26 mouse cellular contexts compared by ENCODE assay signal in the genomic region with DNA sequence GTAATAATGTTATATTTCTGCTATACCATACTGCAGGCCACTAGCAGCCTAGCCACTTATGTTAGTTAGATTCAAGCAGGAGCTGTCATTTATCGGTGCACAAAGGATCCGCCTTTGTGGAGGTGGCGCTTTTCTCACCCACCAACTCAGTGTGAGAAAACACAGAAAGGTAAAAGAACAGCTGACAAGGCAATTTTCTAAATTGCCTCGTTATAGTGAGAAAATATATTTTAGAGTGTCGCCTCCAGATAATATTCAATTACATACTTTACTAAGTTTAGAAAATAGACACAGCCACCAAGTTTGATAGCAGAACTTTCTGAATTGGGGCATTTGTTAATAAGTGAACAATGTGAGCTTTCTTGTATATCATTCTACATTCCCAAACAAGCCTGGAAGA.
"Had no signal": no experiment of that assay in that cellular context is flagged by ENCODE, and none has a peak within 500 bp of the region (broad histone marks: within the 10 kb centered on the region; RNA-seq: fewer than 3 reads in every experiment).

No protein-coding gene starts in this region.

- H3K9me3 ChIP-seq: kidney, embryonic 15.5 days; limb, embryonic 10.5 days; limb, embryonic 13.5 days; liver, embryonic 12.5 days; liver, embryonic 15.5 days; lung, embryonic 15.5 days; neural tube, embryonic 12.5 days; neural tube, embryonic 15.5 days had no signal

- H3K4me1 ChIP-seq: kidney, embryonic 15.5 days; limb, embryonic 10.5 days; limb, embryonic 13.5 days; liver, embryonic 15.5 days; lung, embryonic 15.5 days; neural tube, embryonic 12.5 days; neural tube, embryonic 15.5 days had no signal

- H3K27me3 ChIP-seq: kidney, embryonic 15.5 days; limb, embryonic 13.5 days; liver, embryonic 12.5 days; liver, embryonic 15.5 days; lung, embryonic 15.5 days; neural tube, embryonic 12.5 days; neural tube, embryonic 15.5 days had no signal

- H3K9ac ChIP-seq: kidney, embryonic 15.5 days; limb, embryonic 13.5 days; liver, embryonic 12.5 days; liver, embryonic 15.5 days; lung, embryonic 15.5 days; neural tube, embryonic 12.5 days; neural tube, embryonic 15.5 days had no signal

- ATAC-seq: liver, embryonic 12.5 days had no signal

- DNase-seq: kidney, adult 11 months; kidney, adult 8-10 months; kidney, postnatal 14 days; kidney, postnatal 4 days; layer of hippocampus, adult 9-11 months; liver; lung, adult 18-20 months; lung, postnatal 10 days; lung, postnatal 36 days; midbrain, embryonic 14.5 days; right cerebral cortex, postnatal 14 days; right cerebral cortex, postnatal 4 days; thymus, adult 2 months; thymus, postnatal 14 days; thymus, postnatal 4 days had no signal

- H3K27ac ChIP-seq: kidney, embryonic 15.5 days; layer of hippocampus, adult 2 months; limb, embryonic 10.5 days; limb, embryonic 13.5 days; liver, embryonic 12.5 days; liver, embryonic 15.5 days; lung, embryonic 15.5 days; neural tube, embryonic 12.5 days; neural tube, embryonic 15.5 days; stomach, postnatal 0 days had no signal

- H3K4me2 ChIP-seq: kidney, embryonic 15.5 days; limb, embryonic 13.5 days; liver, embryonic 12.5 days; liver, embryonic 15.5 days; lung, embryonic 15.5 days; midbrain, embryonic 11.5 days; neural tube, embryonic 12.5 days; neural tube, embryonic 15.5 days had no signal

- H3K4me3 ChIP-seq: kidney, embryonic 15.5 days; layer of hippocampus, adult 2 months; limb, embryonic 10.5 days; limb, embryonic 13.5 days; liver, embryonic 12.5 days; liver, embryonic 15.5 days; lung, embryonic 15.5 days; neural tube, embryonic 12.5 days; neural tube, embryonic 15.5 days had no signal

- H3K36me3 ChIP-seq: kidney, embryonic 15.5 days; limb, embryonic 10.5 days; limb, embryonic 13.5 days; liver, embryonic 12.5 days; liver, embryonic 15.5 days; lung, embryonic 15.5 days; neural tube, embryonic 12.5 days; neural tube, embryonic 15.5 days had no signal
